Mouse (Mus musculus) ovary, adult 18-20 months (tissue): Measurements from ENCODE around the gene Sash3.
"Not testable (repeated sequence)": the region's sequence is repeated elsewhere in the genome, so short reads cannot be mapped to it uniquely, and the experiment has no call there.

Experiments used
- DNase-seq: peaks from one replicate; pipeline ENCODE4 v3.0.0; 2022; ENCODE audit warnings: low spot score, mixed read lengths

Gene Sash3

DNA sequence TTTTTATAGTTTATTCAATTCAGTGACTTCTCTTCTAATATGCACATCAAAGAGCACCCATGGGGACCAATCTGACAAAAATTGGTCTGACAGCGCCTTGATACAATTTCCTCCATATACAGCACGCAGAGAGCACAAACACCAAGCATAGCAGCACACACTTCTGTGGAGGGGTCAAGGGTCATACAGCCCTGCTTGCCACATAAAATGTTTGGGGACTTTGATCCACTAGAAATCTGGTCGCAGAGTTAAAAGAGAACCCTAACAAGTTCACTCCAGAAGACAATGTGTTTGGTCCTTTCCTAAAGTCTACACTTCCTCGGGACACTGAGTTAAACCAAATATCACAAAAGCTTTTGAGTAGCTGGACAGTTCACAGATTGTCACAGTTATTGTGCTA is 56.8 kb downstream of the Sash3 start:
- no peak for DNase-seq

DNA sequence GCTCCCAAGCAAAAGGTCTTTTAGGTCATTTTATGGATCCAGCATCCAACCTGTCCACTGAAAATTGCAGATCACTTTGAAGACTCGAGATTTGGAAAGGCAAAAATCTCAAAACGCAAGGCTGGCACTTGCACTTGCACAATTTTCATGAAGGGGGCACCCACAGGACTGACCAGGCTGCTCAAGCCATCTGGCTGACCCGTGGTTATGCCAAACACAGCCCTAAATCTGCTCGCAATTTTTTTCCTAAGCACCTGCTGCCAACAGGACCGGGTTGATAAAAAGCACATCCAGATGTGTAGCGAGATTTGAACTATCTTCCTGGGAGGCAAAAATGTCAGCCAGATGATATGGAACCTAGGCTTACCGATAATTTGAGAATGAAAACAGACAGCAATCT is 57.5 kb downstream of the Sash3 start:
- no peak for DNase-seq

DNA sequence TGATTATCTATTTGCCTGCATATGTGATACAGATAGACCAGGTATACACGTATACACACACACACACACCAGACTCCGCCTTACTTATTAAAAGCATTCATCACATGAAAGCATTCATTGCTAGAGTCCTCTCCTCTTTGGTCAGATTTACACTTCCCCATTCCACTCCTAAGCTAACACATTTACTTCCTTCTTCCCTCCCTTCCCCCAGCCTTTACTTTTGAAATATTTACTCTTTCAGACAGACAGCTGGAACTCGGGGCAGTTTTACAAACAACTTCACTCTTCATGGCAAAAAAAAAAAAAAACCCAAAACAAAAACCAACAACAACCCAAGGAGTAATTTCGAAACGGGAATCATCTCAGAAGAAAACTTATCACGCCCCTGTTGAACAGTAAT is 58.2 kb downstream of the Sash3 start:
- no peak for DNase-seq

- no peak for DNase-seq
Measured at GRCm38 (mm10) chrX:48207761-48208487, 61.7 kb downstream of the Sash3 start.

DNA sequence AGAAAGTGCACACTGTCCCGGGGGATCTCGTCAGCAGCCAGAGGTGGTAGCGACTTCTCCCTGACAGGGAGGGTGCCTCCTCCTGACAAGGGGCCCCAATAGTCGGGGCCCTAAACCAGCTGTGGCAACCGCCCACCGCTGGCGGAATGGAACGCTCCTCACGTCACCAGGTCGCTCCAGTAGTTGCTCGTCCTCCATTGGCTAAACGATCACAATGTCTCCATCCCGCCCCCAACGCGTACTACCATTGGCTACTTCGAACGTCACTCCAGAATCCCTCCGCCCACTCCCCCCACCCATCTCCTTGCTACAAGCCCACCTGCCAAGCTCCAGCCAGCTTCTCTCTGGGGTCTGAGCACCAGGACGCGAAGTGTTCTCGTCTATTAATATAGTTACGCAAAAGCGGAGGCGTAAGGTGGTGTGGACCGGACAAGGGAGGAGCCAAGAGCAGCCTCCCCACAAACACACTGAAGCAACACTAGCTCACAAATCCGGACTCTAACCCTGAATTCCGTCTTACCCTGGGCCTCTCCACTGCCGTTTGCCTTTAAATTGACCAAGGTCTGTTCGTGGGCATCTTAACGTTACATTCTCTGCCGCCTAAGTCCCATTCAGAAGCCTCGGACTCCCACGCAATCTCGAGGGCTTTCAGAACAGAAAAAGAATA is 62.4 kb downstream of the Sash3 start, which contains the start of gene Zdhhc9:
TSS of gene Zdhhc9 (minus strand) at position 360 of the 667 bp plus-strand sequence.
- peak; percentile 73 for DNase-seq

- DNase-seq: not testable (repeated sequence)
Measured at GRCm38 (mm10) chrX:48209746-48210145, 63.5 kb downstream of the Sash3 start.
